Mouse (Mus musculus) cerebellum, postnatal 25 days (tissue): ENCODE results near the gene Nop58.
A peak's percentile ranks its signal among the peaks of the same experiment; 100 is the strongest.
"Not testable (repeated sequence)": the region's sequence is repeated elsewhere in the genome, so short reads cannot be mapped to it uniquely, and the experiment has no call there.

Experiments
- DNase-seq, 2 experiments: peaks; one replicate each; pipeline ENCODE4 v3.0.0; 2021; ENCODE audit warnings: mixed read lengths in 2 of 2

Nop58 gene

DNA sequence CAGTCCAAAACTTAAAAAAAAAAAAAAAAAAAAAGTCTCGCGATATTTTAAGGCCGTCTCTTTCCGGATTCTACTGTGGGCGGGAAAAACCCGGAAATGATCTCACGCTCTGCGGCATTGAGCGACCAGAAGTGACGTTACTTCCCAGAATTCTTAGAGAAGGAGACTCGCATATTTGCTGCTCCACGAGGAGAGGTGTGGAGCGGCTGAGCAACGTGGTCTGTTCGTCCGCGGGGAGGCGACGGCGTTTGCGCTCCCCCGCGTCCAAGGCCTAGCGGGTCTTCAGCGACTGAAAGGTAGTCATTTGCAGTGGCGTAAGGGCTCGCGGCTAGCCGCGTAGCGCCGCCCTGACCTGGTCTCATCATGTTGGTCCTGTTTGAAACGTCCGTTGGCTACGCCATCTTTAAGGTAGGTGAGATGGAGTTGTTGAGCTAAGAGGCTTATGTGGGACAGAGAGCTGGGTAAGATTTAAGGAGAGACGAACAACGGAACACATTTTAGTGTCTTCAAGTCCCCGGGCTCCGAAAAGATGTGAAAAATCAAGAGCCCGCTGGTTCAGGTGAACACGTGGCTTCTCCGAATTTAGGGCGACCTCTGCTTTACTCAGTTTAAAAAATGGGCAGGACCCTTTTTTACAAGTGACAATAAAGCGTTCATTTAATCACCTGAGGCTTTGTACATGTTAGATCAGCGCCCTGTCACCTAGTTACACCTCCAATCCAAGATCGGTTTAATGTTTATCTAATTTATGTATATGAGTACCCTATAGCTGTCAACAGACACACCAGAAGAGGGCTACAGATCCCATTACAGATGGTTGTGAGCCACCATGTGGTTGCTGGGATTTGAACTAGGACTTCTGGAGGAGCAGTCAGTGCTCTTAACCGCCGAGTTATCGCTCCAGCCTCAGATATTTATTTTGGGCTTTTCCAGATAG lies at the start of gene Nop58:
Nop58 (plus strand) TSS at position 153 of the 937 bp plus-strand sequence.
- peak; percentile 89 for DNase-seq

DNA sequence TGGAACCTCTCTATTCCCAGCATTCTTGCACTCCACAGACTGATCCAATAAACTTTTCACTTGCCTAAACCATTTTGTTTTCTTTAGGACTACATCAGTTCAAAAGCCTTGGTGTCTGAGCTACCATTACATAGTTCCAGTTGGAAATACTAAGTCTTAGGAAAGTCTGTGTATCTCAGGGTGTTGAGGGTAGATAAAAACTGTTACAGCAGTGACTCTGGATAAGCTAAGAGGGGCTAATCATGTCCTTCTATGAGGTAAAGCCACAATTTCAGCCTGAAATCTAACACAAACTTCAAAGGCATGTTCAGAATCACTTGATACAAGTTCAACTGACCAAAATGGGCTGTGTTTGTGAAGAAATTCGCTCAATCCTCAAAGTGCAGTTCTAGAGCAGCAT lies 48.4 kb upstream of the Nop58 start:
- DNase-seq = no peak

DNA sequence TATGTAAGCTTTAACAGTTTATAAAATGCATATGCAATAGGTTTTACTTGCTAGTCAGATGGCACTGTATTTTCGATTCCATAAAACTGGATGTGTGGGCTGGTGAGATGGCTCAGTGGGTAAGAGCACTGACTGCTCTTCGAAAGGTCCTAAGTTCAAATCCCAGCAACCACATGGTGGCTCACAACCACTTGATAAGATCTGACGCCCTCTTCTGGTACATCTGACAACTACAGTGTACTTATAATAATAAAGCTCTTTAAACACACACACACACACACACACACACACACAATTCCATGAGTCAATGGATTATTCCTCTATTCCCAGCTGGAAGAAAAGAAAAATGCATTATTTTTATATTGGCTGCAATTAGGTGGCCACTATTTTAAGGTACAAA lies 46.4 kb upstream of the Nop58 start:
- DNase-seq = no peak

DNA sequence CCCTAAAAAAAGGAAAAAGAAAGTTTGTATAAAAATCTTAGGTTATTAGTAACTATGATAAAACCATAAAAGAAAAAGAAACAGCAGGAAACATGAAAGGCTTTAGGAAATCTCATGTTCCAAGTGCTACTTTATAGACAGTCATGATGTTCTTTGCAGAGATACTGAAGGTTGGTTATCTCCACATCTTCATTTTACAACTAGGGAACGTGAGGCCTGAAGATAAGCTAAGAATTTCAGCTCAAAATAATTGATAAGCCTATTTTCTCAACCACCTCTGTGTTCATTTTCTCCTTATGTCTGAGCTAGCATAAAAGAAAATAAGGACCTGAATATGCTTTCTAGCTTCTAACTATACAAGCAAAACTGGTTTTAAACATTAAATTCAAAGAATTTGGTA lies 42.3 kb upstream of the Nop58 start:
- no peak for DNase-seq

DNA sequence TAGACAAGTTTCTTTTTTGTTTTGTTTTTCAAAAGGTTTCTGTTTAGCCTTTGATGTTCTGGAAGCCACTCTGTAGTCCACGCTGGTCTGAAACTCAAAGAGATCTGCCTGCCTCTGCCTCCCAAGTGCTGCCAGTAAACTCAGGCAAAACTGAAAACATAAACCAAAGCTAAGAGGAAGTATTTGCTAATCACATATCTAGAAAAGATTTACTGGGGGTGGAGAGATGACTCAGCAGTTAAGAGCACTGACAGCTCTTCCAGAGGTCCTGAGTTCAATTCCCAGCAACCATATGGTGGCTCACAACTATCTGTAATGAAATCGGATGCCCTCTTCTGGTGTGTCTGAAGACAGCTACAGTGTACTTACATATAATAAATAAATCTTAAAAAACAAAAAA lies 38.3 kb upstream of the Nop58 start:
- DNase-seq = not testable (repeated sequence)

DNA sequence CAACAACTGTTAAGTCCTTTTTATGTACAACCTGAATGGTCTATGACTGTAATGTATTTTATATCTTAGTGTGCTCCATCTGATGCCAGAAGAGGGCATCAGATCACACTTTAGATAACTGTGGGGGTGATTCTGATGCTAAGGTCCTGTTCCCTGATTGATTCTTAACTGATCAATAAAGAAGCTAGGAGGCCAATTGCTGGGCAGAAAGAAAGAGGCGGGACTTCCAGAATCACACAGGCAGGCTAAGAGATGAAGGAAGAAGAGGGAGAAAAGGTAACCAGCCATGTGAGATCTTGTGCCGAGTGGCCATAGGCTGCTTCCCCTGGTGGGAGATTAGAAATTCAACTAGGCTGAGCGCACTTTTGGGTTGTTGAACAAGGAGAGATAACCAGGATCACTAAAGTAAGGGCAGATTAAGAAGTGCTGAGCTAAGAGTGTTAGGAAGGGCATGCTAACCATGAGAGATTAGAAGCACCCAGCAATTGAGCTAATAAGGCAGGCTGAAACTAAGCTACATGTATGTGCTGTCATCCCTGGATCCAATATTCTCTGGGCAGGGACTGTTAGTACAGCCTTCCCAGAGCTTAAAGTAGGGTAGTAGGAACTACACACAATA lies 33.5 kb upstream of the Nop58 start:
- DNase-seq = no peak

DNA sequence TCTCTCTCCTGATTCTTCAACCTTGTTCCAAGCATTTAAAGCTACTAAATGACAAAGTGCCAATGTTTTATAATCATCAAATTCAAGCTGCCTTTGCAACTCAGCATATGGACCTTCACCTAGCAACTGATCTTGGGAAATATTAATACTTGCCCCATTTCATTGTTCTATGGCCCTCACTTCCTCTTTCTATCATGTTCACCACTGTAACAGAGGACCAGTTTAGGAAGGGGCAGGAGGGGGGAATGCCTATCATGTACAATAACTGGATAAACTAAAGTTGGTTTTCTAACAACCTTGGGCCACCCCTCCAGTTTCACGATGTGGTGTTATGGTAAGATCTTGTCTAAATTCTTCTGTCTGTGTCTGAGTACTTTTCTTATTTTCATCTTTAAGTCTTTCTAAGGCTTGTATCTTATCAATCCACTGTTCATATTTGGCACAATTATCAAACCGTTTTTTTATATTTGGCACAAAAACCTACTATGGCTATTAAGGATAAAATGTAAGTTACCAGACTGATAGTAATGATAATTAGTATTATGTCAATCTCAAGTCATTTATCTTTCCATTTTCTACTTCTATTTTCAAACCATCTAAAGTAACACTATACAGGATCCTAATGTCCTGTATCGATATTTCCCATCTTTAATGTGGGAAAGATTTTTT lies 31.4 kb upstream of the Nop58 start:
- no peak for DNase-seq

DNA sequence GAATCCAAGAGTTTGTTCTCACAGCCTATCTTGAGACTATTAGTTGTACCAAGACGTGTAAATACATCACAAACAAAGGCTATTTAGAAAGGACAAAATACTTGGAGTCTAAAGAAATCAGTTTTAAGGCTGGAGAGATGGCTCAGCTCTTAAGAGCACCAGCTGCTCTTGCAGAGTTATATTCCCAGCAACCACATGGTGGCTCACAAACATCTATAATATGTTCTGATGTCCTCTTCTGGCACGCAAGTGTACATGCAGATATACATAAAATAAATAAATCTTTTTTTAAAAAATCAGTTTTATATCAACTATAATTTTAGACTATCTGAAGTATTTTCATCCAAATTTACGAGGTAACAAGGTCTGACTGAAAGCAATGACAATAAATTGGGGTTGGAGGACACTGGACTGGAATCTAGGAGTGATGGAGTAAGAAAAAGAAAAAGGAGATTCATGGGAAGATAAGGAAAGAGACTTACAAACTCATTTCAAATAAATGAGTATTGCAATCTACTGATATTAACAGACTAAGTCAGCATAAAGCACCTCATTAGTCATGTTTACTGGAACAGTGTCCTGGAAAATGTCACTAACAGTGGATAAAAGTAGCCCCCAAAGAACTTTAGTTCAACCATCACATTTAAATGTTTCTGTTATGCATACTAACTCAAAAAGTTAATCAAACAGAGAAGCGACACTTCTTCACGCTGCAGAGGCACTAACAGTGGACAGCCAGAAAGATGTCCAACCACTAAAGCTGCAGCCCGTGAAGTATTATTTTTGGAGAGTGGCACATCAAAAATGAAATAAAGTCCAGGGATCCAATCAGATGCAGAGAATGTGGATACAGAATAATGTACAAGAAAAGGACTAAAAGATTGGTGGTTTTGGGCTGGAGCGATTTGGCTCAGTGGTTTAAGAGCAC lies 28.3 kb upstream of the Nop58 start:
- DNase-seq = no peak

DNA sequence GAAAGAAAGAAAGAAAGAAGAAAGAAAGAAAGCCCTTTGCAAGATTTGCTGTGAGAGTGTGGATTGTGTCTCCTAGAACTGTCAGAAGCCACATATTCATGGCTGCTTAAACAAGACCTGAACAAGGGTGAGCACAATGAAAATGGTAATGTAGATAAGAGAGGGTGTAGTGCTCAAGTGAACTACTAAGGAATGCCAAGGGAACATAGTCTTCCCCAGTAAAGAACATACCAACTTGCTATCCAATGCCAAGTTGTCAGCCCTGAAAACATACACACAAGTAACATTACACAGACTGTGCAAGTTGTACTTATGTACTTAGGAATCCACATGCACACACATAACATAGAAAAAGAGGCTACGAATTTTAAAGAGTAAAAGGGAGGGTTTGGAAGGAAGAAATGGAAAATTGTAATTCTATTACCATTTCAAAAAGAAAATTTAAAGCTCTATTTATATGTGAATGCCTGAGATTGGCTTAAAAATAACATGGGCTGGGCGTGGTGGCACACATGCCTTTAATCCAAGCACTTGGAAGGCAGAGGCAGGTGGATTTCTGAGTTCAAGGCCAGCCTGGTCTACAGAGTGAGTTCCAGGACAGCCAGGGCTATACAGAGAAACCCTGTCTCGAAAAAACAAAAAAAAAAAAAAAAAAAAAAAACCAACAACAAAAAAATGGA lies 21.2 kb upstream of the Nop58 start:
- DNase-seq = no peak

DNA sequence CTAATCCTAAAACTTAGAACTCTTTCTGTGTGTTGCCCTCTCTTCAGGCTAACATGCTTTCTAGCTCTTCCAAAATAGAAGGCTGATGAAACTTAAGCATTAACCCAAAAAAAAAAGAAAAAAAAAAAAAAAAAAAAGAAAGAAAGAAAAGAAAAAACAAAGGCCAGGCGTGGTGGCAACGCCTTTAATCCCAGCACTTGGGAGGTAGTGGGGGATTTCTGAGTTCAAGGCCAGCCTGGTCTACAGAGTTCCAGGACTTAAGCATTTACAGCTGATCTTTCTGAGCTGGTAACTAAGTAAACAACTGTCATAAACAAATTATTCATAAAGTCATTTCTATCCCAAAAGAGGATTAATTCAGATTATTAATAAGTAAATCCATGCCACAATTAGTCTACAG lies 15.9 kb upstream of the Nop58 start:
- DNase-seq = no peak

DNA sequence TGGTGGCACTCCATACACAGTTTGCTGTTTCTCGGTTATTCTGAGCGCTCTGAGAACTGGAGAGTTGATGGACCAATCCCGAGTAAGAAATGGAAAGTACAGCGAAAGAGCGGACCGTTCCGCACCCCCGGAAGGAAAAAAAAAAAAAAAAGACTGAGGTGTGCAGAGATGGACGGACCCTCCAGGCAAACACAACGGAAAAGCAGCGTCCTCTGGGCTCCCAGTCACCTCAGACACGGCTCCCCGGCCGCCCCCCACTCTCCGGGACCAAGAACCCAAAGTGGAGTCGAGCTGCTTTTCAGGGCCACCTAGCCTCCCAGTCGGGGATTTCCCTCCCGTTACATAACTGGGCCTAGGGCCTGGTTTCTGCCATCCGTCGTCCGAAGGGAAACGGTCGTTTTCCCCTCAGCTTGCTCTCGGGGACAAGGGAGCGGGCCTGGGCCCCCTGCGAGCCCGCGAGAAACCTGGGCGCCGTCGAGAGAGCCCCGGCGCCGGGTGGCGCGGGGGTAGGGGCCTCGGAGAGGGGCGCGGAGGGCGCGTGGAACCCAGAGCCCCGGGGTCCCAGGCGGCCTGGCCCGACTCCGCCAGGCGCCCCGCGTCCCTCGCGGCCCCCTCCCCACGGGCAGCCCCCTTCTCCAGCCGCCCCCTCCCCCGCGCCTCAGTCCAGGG lies 14.7 kb upstream of the Nop58 start:
- peak; percentile 51 for DNase-seq

DNA sequence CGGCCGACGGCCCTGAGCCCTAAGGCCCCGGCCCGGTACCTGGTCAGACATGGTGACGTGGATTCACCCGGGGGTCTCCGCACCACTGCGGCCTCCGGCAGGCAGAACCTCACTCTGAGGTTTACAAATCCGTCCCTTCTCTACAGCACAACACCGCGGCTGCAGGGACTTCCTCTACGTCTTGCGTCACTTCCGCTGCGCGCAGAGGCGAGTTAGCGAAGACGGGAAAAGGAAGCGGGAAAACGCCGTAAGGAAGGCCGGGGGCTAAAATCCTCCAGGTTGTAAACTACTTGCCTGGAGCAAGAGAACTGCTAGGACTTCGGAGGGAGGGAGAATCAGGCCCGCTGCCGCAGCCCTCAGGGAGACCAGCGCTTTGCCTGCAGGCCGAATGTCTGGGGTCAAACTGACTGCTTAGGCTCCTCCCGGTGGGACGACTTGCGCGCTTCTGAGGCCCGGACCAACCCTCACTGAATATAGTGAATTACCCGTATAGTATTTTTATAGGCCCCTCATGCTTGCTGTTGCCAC lies 14.1 kb upstream of the Nop58 start, which contains the start of gene Sumo1:
Sumo1 (minus strand) TSS at position 194 of the 528 bp plus-strand sequence.
- peak; percentile 89 to 91 for DNase-seq

DNA sequence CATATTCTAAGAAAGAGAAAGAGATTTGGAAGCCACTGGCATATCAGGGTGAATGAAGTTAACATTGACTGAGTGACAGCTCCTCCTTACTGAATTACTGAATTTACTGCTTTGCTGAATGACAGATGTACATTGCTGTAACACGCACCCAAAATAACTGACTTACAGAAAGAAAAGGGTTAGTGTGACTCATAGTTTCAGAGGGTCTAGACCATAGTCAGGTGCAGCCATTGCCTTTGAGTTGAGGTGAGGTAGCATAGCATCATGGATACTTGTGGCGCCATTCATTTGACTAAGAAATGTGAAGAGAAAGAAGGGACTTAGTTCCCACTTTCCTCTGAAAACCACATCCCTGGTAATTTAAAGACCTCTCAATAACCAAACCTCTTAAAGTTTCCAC lies 11.1 kb upstream of the Nop58 start:
- no peak for DNase-seq

DNA sequence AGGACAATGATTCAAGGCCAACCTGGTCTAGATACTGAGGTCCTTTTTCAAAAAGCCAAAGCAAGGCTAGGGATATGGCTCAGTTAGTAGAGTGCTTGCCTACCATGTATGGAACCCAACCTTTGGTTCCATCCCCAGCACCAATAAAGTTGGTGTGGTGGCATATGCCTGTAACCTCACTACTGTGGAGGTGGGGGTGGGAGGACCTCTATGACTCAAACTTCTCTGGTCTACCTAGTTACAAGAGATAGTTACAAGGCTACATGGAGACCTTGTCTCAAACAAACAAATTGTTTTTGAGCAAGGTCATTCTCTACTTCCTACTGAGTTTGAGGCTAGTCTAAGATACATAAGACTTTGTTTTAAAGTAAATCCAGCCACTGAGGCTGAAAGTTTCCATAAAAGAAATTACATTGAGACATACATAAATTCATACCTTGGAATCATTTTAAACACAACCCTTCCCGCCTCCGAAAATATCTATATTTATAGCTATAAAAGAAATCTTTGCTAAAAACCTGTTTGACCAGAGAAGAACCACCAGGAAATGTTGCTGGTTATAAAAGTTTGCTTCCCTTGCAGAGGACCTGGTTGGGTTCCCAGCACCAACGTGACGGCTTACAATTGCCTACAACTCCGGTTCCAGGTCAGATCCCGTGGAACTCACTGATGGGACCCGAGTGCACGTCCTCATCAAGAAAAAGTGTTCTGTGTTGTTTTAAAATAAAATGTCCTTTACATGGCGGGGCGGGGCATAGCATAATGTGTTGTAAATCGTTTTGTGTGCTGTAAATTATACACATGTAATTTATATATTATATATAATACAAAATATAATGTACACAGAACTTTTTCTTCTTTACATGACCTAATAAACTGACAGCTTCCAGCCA lies 599 bp upstream of the Nop58 start:
- peak; percentile 38 to 41 for DNase-seq

DNA sequence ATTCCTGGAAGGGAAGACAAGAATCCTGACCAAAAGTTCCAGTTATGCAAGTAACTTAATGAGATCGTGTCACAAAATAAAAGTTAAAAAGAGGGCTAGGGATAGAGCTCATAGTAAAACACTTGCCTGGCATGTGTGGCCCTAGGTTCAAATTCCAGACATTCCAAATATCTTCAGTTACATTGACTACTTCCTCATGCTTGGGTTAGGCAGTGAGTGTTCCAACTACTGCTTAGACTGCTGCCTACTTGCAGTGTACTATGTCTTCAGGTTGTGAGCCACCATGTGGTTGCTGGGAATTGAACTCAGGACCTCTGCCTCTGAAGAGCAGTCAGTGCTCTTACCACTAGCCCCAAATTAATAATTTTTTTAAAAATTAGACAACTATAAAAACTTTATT lies 2.7 kb downstream of the Nop58 start:
- no peak for DNase-seq

DNA sequence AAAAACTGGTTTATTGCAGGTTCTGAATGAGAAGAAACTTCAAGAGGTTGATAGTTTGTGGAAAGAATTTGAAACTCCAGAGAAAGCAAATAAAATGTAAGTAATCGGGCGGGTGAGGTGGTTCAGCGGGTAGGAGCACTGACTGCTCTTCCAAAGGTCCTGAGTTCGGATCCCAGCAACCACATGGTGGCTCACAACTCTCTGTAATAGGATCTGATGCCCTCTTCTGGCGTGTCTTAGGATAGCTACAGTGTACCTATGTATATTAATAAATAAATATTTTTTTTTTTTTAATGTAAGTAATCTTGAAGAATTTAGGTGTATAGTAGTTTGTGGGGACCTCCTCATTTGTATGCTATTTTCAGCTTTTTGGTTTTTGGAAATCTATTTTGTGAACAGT lies 5.7 kb downstream of the Nop58 start:
- DNase-seq = no peak

DNA sequence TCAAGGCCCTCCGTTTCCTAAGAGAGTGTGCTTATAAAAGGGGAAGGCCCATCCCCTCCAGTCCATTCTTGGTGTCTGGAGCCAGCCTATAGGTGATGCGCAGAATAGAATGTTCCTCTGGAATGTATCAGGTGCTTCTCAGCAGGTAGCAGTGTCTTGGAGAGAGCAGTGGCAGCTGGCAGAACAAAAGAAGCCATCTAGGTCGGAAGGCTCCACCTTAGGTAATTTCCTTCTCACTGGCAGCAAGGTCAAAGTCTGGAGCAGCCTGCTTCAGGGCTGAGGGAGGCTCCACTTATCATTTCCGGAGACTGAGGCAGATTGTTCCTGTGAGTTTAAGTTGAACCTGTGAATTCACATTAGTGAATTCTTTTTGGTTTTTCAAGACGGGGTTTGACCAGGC lies 13.0 kb downstream of the Nop58 start:
- DNase-seq = no peak

DNA sequence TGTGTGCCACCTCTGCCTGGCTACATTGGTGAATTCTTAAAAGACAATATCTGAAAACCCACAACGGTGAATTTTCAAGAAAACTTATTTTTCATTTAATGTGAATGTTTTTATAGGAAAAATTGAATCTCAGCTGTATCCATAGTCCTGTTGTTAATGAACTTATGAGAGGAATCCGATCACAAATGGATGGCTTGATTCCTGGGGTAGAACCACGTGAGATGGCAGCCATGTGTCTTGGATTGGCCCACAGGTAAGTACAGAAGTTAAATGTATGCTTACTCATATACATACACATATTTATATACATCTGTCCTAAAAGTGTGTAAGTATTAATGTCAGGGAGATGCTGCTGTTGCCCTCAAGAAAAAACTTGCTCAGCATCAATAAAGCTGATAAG lies 13.4 kb downstream of the Nop58 start:
- DNase-seq = no peak

DNA sequence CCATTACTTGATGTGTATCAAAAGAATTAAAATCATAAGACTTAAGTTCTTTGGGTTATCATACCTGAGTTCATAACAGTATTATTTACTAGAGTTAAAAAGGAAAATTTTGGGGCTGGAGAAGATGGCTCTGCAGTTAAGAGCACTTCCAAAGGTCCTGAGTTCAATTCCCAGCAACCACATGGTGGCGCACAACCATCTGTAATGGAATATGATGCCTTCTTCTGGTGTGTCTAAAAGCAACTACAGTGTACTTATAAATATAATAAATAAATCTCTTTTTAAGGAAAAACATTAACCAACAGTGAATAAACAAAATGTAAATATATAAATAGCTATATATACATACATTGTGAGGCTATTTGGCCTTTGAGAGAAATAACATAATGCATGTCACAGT lies 17.0 kb downstream of the Nop58 start:
- peak in 1 of 2 experiments; percentile 30 for DNase-seq

DNA sequence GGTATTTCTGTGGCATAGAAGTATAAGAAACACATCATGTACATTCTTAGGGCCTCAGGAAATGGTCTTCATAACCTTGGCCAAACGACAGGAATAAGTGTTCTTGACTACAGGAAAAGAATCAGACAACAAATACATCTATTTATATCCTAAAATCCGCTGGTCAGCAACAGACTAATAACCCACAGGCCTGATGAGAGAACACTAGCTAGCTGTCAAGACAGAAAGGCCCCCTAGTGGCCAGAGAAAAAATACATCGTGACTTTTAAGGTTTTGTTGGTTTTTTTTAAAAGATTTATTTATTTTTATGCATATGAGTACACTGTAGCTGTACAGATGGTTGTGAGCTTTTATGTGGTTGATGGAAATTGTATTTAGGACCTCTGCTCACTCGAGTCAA lies 35.1 kb downstream of the Nop58 start:
- DNase-seq = peak in 1 of 2 experiments; percentile 16
